Mouse (Mus musculus) hindbrain, embryonic 12.5 days (tissue): ENCODE measurements around the gene Nr2f1. TPM values are rescaled to one million over a fixed set of nuclear protein-coding genes. Genes with fewer than 3 reads are reported as not detected.
A peak's percentile ranks its signal among the peaks of the same experiment; 100 is the strongest.

Experiments used
- ATAC-seq: fragments of 200-750 bp; cut with Nextera tagmentation; 2 replicates; pipeline ENCODE4 v1.8.0; 2017; ENCODE audit warnings: moderate TSS enrichment; ENCODE audit not compliant: low FRiP score
- H3K27ac ChIP-seq: fragments of 300-500 bp; sonication (generic); 2 replicates; pipeline ENCODE4 v1.5.1; 2016; ENCODE audit warnings: mild to moderate bottlenecking
- H3K27me3 ChIP-seq: fragments of 300-500 bp; sonication (generic); 2 replicates; pipeline ENCODE4 v1.6.1; 2016; ENCODE audit warnings: mild to moderate bottlenecking
- H3K36me3 ChIP-seq: fragments of 300-500 bp; sonication (generic); 2 replicates; pipeline ENCODE4 v1.6.1; 2016; ENCODE audit warnings: mild to moderate bottlenecking
- H3K4me1 ChIP-seq: fragments of 300-500 bp; sonication (generic); 2 replicates; pipeline ENCODE4 v1.6.1; 2016
- H3K4me2 ChIP-seq: fragments of 300-500 bp; sonication (generic); replicated peaks from 2 replicates; pipeline ENCODE4 v1.6.1; 2016; ENCODE audit warnings: mild to moderate bottlenecking
- H3K4me3 ChIP-seq: fragments of 300-500 bp; sonication (generic); 2 replicates; pipeline ENCODE4 v1.5.1; 2016; ENCODE audit warnings: mild to moderate bottlenecking
- H3K9ac ChIP-seq: fragments of 300-500 bp; sonication (generic); 2 replicates; pipeline ENCODE4 v1.6.1; 2016; ENCODE audit warnings: mild to moderate bottlenecking, moderate library complexity
- H3K9me3 ChIP-seq: fragments of 300-500 bp; sonication (generic); replicated peaks from 2 replicates; pipeline ENCODE4 v1.6.1; 2016; ENCODE audit warnings: mild to moderate bottlenecking
- WGBS: fragments of 180-500 bp; shearing (Covaris S2); methylation state at CpG from one replicate; pipeline ENCODE4 v1.1.7; 2016; 5-methylcytosine and 5-hydroxymethylcytosine counted together
- polyA plus RNA-seq: library from polyadenylated mRNA; unstranded; fragments of >200 nt; fragmentation: Nextera tagmentation; extraction: Ambion mirVana; gene quantifications from 2 replicates; pipeline ENCODE4 v1.2.1, GENCODE M21; 2016

The Nr2f1 gene
- polyA plus RNA-seq, 1 experiment from 2014 or later, result 88.3 TPM

GRCm38 (mm10) chr13:78198391-78198870 lies 1.1 kb downstream of the Nr2f1 start:
- Histone ChIP-seq H3K27ac (peak overlapping the region; percentile 100), H3K9ac (peak overlapping the region; percentile 100), H3K4me2 (peak overlapping the region; percentile 84), H3K9me3 (no peaks in the 10 kb centered on the region), H3K4me1 (no peaks in the 10 kb centered on the region; the same call in 1 of the 2 replicates), H3K36me3 (peaks cover 10% of the 10 kb centered on the region), H3K27me3 (no peaks in the 10 kb centered on the region), H3K4me3 (peak overlapping the region; percentile 99)
- 0% methylated on average over 33 of the region's 63 CpGs for WGBS
- ATAC-seq, result no peak

- ATAC-seq, result no peak
These were observed 1.7 kb downstream of the Nr2f1 start for GRCm38 (mm10) chr13:78197819-78198390.

GRCm38 (mm10) chr13:78197286-78197818 lies 2.2 kb downstream of the Nr2f1 start:
- H3K4me2 ChIP-seq, result peak overlapping the region; percentile 84
- WGBS, result under 1% methylated on average over 9 of the region's 9 CpGs
- peaks cover 8% of the 10 kb centered on the region for H3K4me1 ChIP-seq
- H3K27me3 ChIP-seq, result no peaks in the 10 kb centered on the region
- peak overlapping the region; percentile 100 for H3K9ac ChIP-seq
- no peaks in the 10 kb centered on the region for H3K9me3 ChIP-seq
- ATAC-seq, result no peak
- H3K4me3 ChIP-seq, result peak overlapping the region; percentile 99
- H3K27ac ChIP-seq, result peak overlapping the region; percentile 100
- H3K36me3 ChIP-seq, result peaks cover 10% of the 10 kb centered on the region

More at GRCm38 (mm10) chr13:78197819-78198390, 1.7 kb downstream of the Nr2f1 start:
- Histone ChIP-seq H3K36me3 (peaks cover 10% of the 10 kb centered on the region), H3K4me3 (peak overlapping the region; percentile 99), H3K4me2 (peak overlapping the region; percentile 84), H3K27me3 (no peaks in the 10 kb centered on the region), H3K9me3 (no peaks in the 10 kb centered on the region), H3K4me1 (peaks cover 4% of the 10 kb centered on the region), H3K27ac (peak overlapping the region; percentile 100), H3K9ac (peak overlapping the region; percentile 100)
- under 1% methylated on average over 28 of the region's 33 CpGs for WGBS

- H3K9ac ChIP-seq, result peak overlapping the region; percentile 96
- H3K27ac ChIP-seq, result peak overlapping the region; percentile 94
- ATAC-seq, result no peak
- H3K4me3 ChIP-seq, result peak overlapping the region; percentile 69
- H3K4me2 ChIP-seq, result peak overlapping the region; percentile 84
- no peaks in the 10 kb centered on the region for H3K9me3 ChIP-seq
- no peaks in the 10 kb centered on the region for H3K27me3 ChIP-seq
- H3K4me1 ChIP-seq, result peaks cover 16% of the 10 kb centered on the region
- peaks cover 14% of the 10 kb centered on the region for H3K36me3 ChIP-seq
- 5% methylated on average over 7 of the region's 7 CpGs for WGBS
These were observed 3.2 kb downstream of the Nr2f1 start for GRCm38 (mm10) chr13:78196236-78196796.

GRCm38 (mm10) chr13:78195601-78196115 lies 3.9 kb downstream of the Nr2f1 start:
- H3K9me3 ChIP-seq, result no peaks in the 10 kb centered on the region
- ATAC-seq, result no peak
- no peaks in the 10 kb centered on the region for H3K27me3 ChIP-seq
- H3K27ac ChIP-seq, result peak overlapping the region; percentile 94
- H3K36me3 ChIP-seq, result peaks cover 14% of the 10 kb centered on the region
- peaks cover 22% of the 10 kb centered on the region for H3K4me1 ChIP-seq
- 3% methylated on average over 13 of the region's 13 CpGs for WGBS
- peak overlapping the region; percentile 96 for H3K9ac ChIP-seq
- peak overlapping the region; percentile 84 for H3K4me2 ChIP-seq
- peak overlapping the region; percentile 69 for H3K4me3 ChIP-seq

GRCm38 (mm10) chr13:78194850-78195600 lies 4.5 kb downstream of the Nr2f1 start:
- 0 out of 2 replicates have a peak, but pooled peaks have one; percentile 15 for ATAC-seq
- Histone ChIP-seq H3K4me1 (peaks cover 29% of the 10 kb centered on the region), H3K4me3 (peak overlapping the region; percentile 69), H3K36me3 (peaks cover 14% of the 10 kb centered on the region), H3K9me3 (no peaks in the 10 kb centered on the region), H3K4me2 (peak overlapping the region; percentile 84), H3K27me3 (0 out of 2 replicates have a peak, but pooled peaks cover 2% of the 10 kb centered on the region), H3K27ac (peak overlapping the region; percentile 94), H3K9ac (peak overlapping the region; percentile 96)
- WGBS, result 2% methylated on average over 64 of the region's 64 CpGs

GRCm38 (mm10) chr13:78194135-78194849 lies 5.3 kb downstream of the Nr2f1 start:
- Histone ChIP-seq H3K4me2 (peak overlapping the region; percentile 84), H3K9ac (peak overlapping the region; percentile 96), H3K36me3 (peaks cover 17% of the 10 kb centered on the region), H3K4me3 (peak overlapping the region; percentile 69), H3K4me1 (peaks cover 36% of the 10 kb centered on the region), H3K27me3 (0 out of 2 replicates have a peak, but pooled peaks cover 3% of the 10 kb centered on the region), H3K9me3 (no peaks in the 10 kb centered on the region), H3K27ac (peak overlapping the region; percentile 94)
- 6% methylated on average over 20 of the region's 26 CpGs for WGBS
- ATAC-seq, result no peak

- no peaks in the 10 kb centered on the region for H3K9me3 ChIP-seq
- peak overlapping the region; percentile 96 for H3K9ac ChIP-seq
- 16% methylated on average over 4 of the region's 4 CpGs for WGBS
- H3K27me3 ChIP-seq, result 0 out of 2 replicates have a peak, but pooled peaks cover 3% of the 10 kb centered on the region
- peaks cover 41% of the 10 kb centered on the region for H3K4me1 ChIP-seq
- peak overlapping the region; percentile 84 for H3K4me2 ChIP-seq
- H3K27ac ChIP-seq, result peak overlapping the region; percentile 94
- H3K36me3 ChIP-seq, result peaks cover 17% of the 10 kb centered on the region
- no peak for ATAC-seq
- H3K4me3 ChIP-seq, result peak overlapping the region; percentile 69
These were observed 6.3 kb downstream of the Nr2f1 start for GRCm38 (mm10) chr13:78193211-78193610.

GRCm38 (mm10) chr13:78189586-78189985 lies 10.0 kb downstream of the Nr2f1 start:
- peak overlapping the region; percentile 72 for H3K27ac ChIP-seq
- H3K9me3 ChIP-seq, result no peaks in the 10 kb centered on the region
- H3K4me3 ChIP-seq, result peak overlapping the region; percentile 30
- peaks cover 14% of the 10 kb centered on the region for H3K36me3 ChIP-seq
- 36% methylated on average over 10 of the region's 10 CpGs for WGBS
- H3K4me2 ChIP-seq, result peak overlapping the region; percentile 84
- peaks cover 73% of the 10 kb centered on the region for H3K4me1 ChIP-seq
- H3K9ac ChIP-seq, result peak overlapping the region; percentile 66
- peaks cover 10% of the 10 kb centered on the region; the same call in 1 of the 2 replicates for H3K27me3 ChIP-seq
- ATAC-seq, result no peak

GRCm38 (mm10) chr13:78187833-78188232 lies 11.7 kb downstream of the Nr2f1 start:
- peak overlapping the region; percentile 39 for H3K4me2 ChIP-seq
- no peaks in the 10 kb centered on the region for H3K9me3 ChIP-seq
- peaks cover 10% of the 10 kb centered on the region; the same call in 1 of the 2 replicates for H3K27me3 ChIP-seq
- peak overlapping the region; percentile 75 for H3K27ac ChIP-seq
- H3K36me3 ChIP-seq, result peaks cover 13% of the 10 kb centered on the region
- no peak overlapping the region for H3K4me3 ChIP-seq
- H3K9ac ChIP-seq, result peak overlapping the region; percentile 23; the same call in 1 of the 2 replicates
- no peak for ATAC-seq
- WGBS, result 49% methylated on average over 5 of the region's 5 CpGs
- peaks cover 80% of the 10 kb centered on the region for H3K4me1 ChIP-seq

GRCm38 (mm10) chr13:78186340-78186946 lies 13.1 kb downstream of the Nr2f1 start:
- Histone ChIP-seq H3K27ac (peak overlapping the region; percentile 75), H3K9me3 (no peaks in the 10 kb centered on the region), H3K4me2 (no peak overlapping the region), H3K27me3 (peaks cover 15% of the 10 kb centered on the region; the same call in 1 of the 2 replicates), H3K4me1 (peaks cover 74% of the 10 kb centered on the region), H3K4me3 (no peak overlapping the region), H3K9ac (no peak overlapping the region), H3K36me3 (peaks cover 9% of the 10 kb centered on the region)
- no peak for ATAC-seq
- 22% methylated on average over 12 of the region's 12 CpGs for WGBS
